Mouse (Mus musculus) midbrain, embryonic 11.5 days (tissue): ENCODE results near the gene Trim67. TPM values are rescaled to one million over a fixed set of nuclear protein-coding genes. Genes with fewer than 3 reads are reported as not detected.

Source experiments
- ATAC-seq: fragments of 200-750 bp; cut with Nextera tagmentation; 2 replicates; pipeline ENCODE4 v1.8.0; 2017; ENCODE audit warnings: moderate TSS enrichment, moderate library complexity; ENCODE audit not compliant: low FRiP score
- DNase-seq: peaks from one replicate; pipeline ENCODE4 v3.0.0; 2015; ENCODE audit warnings: low spot score; ENCODE audit errors: missing footprints
- H3K27ac ChIP-seq: fragments of 300-500 bp; sonication (generic); 2 replicates; pipeline ENCODE4 v1.5.1; 2014; ENCODE audit warnings: low read depth, low read length
- H3K27me3 ChIP-seq: fragments of 300-500 bp; sonication (generic); 2 replicates; pipeline ENCODE4 v1.6.1; 2014; ENCODE audit warnings: mild to moderate bottlenecking, low read length, moderate library complexity, mixed read lengths; ENCODE audit not compliant: control insufficient read depth, insufficient read depth
- H3K36me3 ChIP-seq: fragments of 300-500 bp; sonication (generic); 2 replicates; pipeline ENCODE4 v1.6.1; 2014; ENCODE audit warnings: mild to moderate bottlenecking, low read length, moderate library complexity, mixed read lengths; ENCODE audit not compliant: control insufficient read depth, insufficient read depth
- H3K4me1 ChIP-seq: fragments of 300-500 bp; sonication (generic); 2 replicates; pipeline ENCODE4 v1.6.1; 2014; ENCODE audit warnings: low read length; ENCODE audit not compliant: control insufficient read depth, insufficient read depth
- H3K4me2 ChIP-seq: fragments of 300-500 bp; sonication (generic); 2 replicates; pipeline ENCODE4 v1.6.1; 2014; ENCODE audit warnings: mild to moderate bottlenecking, moderate library complexity
- H3K4me3 ChIP-seq: fragments of 300-500 bp; sonication (generic); 2 replicates; pipeline ENCODE4 v1.5.1; 2014; ENCODE audit warnings: low read depth, low read length
- H3K9ac ChIP-seq: fragments of 300-500 bp; sonication (generic); 2 replicates; pipeline ENCODE4 v1.6.1; 2014; ENCODE audit warnings: low read length
- H3K9me3 ChIP-seq: fragments of 300-500 bp; sonication (generic); 2 replicates; pipeline ENCODE4 v1.6.1; 2016; ENCODE audit warnings: low read length; ENCODE audit not compliant: control insufficient read depth
- WGBS: fragments of 180-500 bp; shearing (Covaris S2); extraction: QIAGEN DNeasy Blood & Tissue Kit; methylation state at CpG from one replicate; pipeline ENCODE4 v1.1.7; 2014; 5-methylcytosine and 5-hydroxymethylcytosine counted together
- polyA plus RNA-seq: library from polyadenylated mRNA; unstranded; fragments of >200 nt; fragmentation: Nextera tagmentation; extraction: Ambion mirVana; gene quantifications from 2 replicates; pipeline ENCODE4 v1.2.1, GENCODE M21; 2014

Gene Trim67
- polyA plus RNA-seq, 1 experiment from 2014 or later: 3.3 TPM

DNA sequence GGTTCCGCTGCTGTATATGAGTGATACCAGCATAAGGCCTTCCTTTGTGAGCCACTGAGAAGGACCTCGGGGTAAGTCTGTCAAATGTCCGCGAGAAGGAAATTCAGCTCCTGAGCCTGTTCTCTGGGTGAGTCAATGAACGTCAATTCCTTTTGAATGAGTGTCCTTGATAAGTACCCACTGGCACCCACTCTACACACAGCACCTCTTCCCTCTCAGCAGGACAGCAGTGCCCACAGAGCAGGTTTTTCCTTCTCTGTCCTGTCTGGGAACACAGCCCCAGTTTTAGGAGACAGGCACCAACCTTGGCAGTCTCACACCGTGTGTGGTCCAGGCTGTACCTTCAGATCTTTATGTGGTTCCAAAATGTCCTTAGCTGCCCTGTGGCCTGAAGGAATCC lies 39.0 kb downstream of the Trim67 start:
- H3K4me2 ChIP-seq: no peak overlapping the region
- WGBS: 95% methylated on average over 6 of the region's 6 CpGs

DNA sequence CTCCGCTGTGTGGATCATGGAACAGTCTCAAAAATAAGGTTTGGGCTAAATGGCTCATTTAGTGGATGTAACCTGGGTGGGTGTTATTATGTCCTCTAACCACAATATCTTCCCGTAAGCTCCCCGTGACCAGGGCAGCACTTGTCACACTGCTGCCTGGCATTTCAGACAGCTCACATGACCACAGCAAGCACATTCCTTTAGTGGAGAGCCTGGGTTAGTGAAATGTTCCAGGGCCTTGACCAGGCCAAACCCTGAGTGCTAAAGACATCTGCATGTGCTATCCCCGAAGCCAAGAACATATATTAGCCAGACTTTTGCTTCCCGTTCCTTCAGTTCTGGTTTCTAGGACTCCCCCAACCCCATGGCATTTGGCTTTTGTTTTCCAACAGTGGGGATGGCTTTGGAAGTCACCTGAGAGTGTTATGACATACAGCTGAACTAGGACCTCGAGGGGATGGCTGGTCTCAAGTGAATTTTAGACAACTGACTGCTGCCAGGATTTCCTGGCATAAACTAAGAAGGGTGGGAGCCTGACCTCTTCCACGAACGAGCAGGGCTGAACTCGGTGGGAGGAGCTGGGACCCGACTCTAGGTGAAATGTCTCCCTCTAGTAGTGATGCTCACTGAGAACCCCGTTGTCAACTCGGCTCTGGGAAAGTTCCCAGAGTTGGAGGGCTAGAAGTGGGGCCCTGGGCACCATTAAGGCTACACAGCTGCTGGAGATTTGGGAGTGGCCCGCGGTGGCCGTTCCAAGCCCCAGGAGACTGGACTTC lies 40.7 kb downstream of the Trim67 start:
- Histone ChIP-seq H3K9me3 (no peaks in the 10 kb centered on the region), H3K4me3 (no peak overlapping the region), H3K27me3 (no peaks in the 10 kb centered on the region), H3K36me3 (no peaks in the 10 kb centered on the region), H3K4me2 (no peak overlapping the region), H3K9ac (no peak overlapping the region), H3K27ac (no peak overlapping the region), H3K4me1 (no peaks in the 10 kb centered on the region)
- 54% methylated on average over 15 of the region's 15 CpGs for WGBS
- DNase-seq: no peak
- ATAC-seq: no peak

More for the DNA sequence above, 39.0 kb downstream of the Trim67 start:
- H3K27ac ChIP-seq: no peak overlapping the region
- H3K27me3 ChIP-seq: no peaks in the 10 kb centered on the region
- no peaks in the 10 kb centered on the region for H3K9me3 ChIP-seq
- no peaks in the 10 kb centered on the region for H3K36me3 ChIP-seq
- no peaks in the 10 kb centered on the region for H3K4me1 ChIP-seq
- no peak overlapping the region for H3K4me3 ChIP-seq
- ATAC-seq: no peak
- no peak overlapping the region for H3K9ac ChIP-seq
- no peak for DNase-seq

DNA sequence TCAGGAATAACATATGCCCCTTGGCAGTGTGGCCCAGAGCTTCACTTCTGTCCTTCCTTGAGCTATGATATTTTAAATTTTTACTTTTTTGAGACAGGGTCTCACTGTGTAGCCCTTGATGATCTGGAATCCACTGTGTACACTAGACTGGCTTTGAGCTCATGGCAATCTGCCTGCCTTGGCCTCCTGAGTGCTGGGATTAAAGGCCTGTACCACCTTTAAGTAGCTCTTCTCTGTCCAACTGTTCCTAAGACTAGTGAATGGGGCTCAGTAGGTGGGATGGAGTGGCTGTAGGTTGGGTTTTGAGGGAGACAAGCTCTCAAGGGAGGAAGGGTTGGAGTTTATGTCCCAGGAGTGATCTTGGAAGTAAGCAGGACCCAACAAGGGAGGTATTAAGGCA lies 43.0 kb downstream of the Trim67 start:
- no peak for ATAC-seq
- no peaks in the 10 kb centered on the region for H3K27me3 ChIP-seq
- H3K9me3 ChIP-seq: no peaks in the 10 kb centered on the region
- peaks cover 16% of the 10 kb centered on the region for H3K36me3 ChIP-seq
- H3K4me1 ChIP-seq: no peaks in the 10 kb centered on the region
- no peak overlapping the region for H3K27ac ChIP-seq
- H3K9ac ChIP-seq: no peak overlapping the region
- H3K4me3 ChIP-seq: no peak overlapping the region
- no peak overlapping the region for H3K4me2 ChIP-seq
- no peak for DNase-seq

DNA sequence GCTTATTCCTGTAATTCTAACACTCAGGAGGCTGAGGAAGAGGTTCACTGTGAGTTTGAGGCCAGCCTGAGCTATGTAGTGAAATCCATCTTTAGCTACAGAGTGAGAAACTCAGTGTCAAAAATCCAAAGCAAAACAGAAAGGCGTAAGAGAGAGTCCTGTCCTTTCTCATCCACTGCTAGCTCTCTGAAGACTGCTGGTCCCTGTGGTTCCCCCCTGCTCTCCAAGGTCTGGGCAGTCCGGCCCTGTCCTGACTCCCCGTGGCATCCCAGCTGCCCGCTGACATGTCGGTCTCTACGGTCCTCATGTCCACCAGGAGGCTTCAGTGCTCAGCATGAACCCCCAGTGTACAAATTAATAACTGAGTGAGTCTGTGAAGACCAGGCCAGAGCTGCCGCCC lies 43.4 kb downstream of the Trim67 start:
- 82% methylated on average over 7 of the region's 7 CpGs for WGBS
- Histone ChIP-seq H3K27ac (no peak overlapping the region), H3K27me3 (no peaks in the 10 kb centered on the region), H3K4me1 (no peaks in the 10 kb centered on the region), H3K36me3 (peaks cover 16% of the 10 kb centered on the region), H3K4me3 (no peak overlapping the region), H3K9me3 (no peaks in the 10 kb centered on the region), H3K4me2 (no peak overlapping the region), H3K9ac (no peak overlapping the region)
- no peak for DNase-seq
- ATAC-seq: no peak

DNA sequence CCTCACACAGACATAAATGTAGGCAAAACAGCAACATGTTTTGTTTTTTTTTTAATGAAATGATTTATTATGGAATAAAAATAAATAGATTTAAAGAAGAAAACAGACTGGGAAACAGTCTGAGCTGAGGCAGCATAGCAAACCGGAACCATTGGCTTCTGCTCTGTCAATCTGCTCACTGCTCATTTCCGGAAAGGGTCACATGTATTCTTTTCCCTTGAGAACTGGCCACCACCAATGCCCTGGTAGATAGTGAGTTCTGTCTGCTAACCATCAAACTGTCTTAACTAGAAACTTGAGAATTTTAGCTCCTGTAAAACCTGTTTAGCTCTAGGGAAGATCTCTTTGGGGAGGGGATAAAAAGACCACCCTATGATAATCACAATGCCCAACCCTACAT lies 44.0 kb downstream of the Trim67 start:
- H3K4me2 ChIP-seq: no peak overlapping the region
- ATAC-seq (no peak), DNase-seq (no peak)
- H3K9ac ChIP-seq: no peak overlapping the region
- no peaks in the 10 kb centered on the region for H3K9me3 ChIP-seq
- peaks cover 16% of the 10 kb centered on the region for H3K36me3 ChIP-seq
- 92% methylated on average over 2 of the region's 2 CpGs for WGBS
- H3K27ac ChIP-seq: no peak overlapping the region
- no peaks in the 10 kb centered on the region for H3K4me1 ChIP-seq
- H3K4me3 ChIP-seq: no peak overlapping the region
- no peaks in the 10 kb centered on the region for H3K27me3 ChIP-seq

DNA sequence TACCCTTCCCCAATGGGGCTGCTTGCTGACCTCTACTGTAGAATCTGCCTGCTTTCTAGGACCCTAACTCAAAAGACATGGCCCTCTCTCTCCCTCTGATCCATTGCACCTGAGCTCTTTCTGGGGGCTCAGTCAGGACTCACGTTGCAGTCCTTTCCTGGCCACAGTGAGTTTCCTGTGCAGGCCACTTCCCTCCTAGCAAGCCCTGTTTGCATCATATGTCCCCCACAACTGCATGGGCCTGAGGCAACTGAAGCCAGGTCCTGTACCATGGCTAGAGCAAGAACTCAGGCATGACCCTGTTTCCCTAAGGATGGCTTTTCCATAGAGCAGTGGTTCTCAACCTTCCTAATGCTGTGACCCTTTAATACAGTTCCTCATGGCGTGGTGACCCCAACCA lies 45.1 kb downstream of the Trim67 start:
- Histone ChIP-seq H3K27ac (no peak overlapping the region), H3K27me3 (no peaks in the 10 kb centered on the region), H3K36me3 (peaks cover 16% of the 10 kb centered on the region), H3K9ac (no peak overlapping the region), H3K9me3 (no peaks in the 10 kb centered on the region), H3K4me3 (no peak overlapping the region), H3K4me1 (no peaks in the 10 kb centered on the region), H3K4me2 (no peak overlapping the region)
- WGBS: 87% methylated on average over 2 of the region's 2 CpGs
- ATAC-seq (no peak), DNase-seq (no peak)

DNA sequence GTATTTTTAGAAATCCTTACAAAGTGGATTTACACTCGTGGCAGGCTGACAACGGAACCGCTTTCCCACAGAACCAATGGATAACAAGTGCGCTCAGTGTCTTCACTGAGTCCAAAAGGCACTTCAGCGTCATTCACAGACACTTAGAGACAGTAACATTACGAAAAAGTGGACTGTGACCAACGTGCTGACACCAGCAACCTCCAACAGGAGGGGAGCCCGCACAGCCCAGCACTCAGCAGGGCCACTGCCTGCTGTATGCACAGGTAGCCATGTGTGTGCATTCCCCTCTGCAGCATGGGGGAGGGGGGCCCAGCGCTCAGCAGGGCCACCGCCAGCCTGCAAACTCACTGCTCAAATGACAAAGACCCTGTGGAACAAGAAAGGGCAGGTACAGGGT lies 46.5 kb downstream of the Trim67 start:
- no peak overlapping the region for H3K4me3 ChIP-seq
- no peak overlapping the region for H3K4me2 ChIP-seq
- no peaks in the 10 kb centered on the region for H3K4me1 ChIP-seq
- 94% methylated on average over 10 of the region's 10 CpGs for WGBS
- H3K36me3 ChIP-seq: peaks cover 16% of the 10 kb centered on the region
- no peak overlapping the region for H3K27ac ChIP-seq
- H3K9me3 ChIP-seq: no peaks in the 10 kb centered on the region
- no peaks in the 10 kb centered on the region for H3K27me3 ChIP-seq
- H3K9ac ChIP-seq: no peak overlapping the region
- DNase-seq (no peak), ATAC-seq (no peak)

DNA sequence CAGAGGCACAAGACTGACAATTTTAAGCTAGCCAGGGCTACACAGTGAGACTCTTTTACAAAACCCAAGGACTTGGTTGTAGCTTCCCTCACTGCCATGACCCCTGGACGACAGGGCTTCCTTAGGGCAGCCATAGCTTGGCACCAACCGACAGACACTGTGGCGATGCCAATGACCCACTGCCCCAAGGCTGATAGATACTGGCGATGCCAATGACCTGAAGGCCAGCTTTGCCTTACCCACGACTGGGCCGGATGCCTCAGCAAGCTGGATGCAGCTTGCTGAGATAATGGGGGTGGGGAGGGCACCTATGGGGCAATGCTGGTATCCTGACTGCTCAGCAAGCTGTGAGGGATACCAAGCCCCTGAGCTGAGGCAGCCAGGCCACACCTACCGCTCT lies 48.0 kb downstream of the Trim67 start:
- Histone ChIP-seq H3K4me1 (no peaks in the 10 kb centered on the region), H3K27ac (no peak overlapping the region), H3K4me2 (no peak overlapping the region), H3K36me3 (peaks cover 16% of the 10 kb centered on the region), H3K4me3 (no peak overlapping the region), H3K9ac (no peak overlapping the region), H3K27me3 (no peaks in the 10 kb centered on the region), H3K9me3 (no peaks in the 10 kb centered on the region)
- WGBS: 96% methylated on average over 7 of the region's 7 CpGs
- ATAC-seq (no peak), DNase-seq (no peak)

DNA sequence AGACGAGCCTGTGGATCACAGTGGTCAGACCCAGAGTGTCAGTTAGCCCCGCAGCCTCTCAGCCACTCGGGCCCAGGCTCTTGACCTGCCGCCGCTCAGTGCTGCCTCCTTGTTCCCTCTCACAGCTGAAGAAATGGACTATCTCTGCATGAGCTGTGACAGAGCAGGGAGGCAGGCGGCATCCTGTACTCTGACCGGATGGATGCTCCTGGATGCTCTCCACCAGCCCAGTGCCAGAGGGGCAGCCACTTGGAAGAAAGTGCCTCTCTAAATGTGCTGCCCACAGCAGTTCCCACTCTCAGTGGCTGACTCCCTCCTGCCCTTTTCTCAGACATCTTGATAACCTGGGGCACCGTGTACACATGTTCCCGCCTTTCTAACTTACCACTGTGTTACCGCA lies 48.9 kb downstream of the Trim67 start:
- DNase-seq: no peak
- Histone ChIP-seq H3K27ac (no peak overlapping the region), H3K4me2 (no peak overlapping the region), H3K9ac (no peak overlapping the region), H3K27me3 (no peaks in the 10 kb centered on the region), H3K4me1 (no peaks in the 10 kb centered on the region), H3K9me3 (no peaks in the 10 kb centered on the region), H3K36me3 (peaks cover 16% of the 10 kb centered on the region), H3K4me3 (no peak overlapping the region)
- WGBS: 96% methylated on average over 10 of the region's 10 CpGs
- no peak for ATAC-seq
